Mouse (Mus musculus) liver, postnatal 0 days (tissue): Measurements from ENCODE around the gene B4galnt2. TPM values are rescaled to one million over a fixed set of nuclear protein-coding genes. Genes with fewer than 3 reads are reported as not detected.
A peak's percentile ranks its signal among the peaks of the same experiment; 100 is the strongest.

ENCODE experiments used
- ATAC-seq: fragments of 200-750 bp; cut with Nextera tagmentation; 2 replicates; pipeline ENCODE4 v1.8.0; 2017; ENCODE audit warnings: mild to moderate bottlenecking, moderate library complexity
- DNase-seq: peaks from one replicate; pipeline ENCODE4 v3.0.0-alpha.2; 2016
- H3K27ac ChIP-seq: fragments of 300-500 bp; sonication (generic); 2 replicates; pipeline ENCODE4 v1.5.1; 2014; ENCODE audit warnings: antibody characterized with exemption, moderate library complexity, mild to moderate bottlenecking, low read depth
- H3K27me3 ChIP-seq: fragments of 300-500 bp; sonication (generic); 2 replicates; pipeline ENCODE4 v1.6.1; 2014; ENCODE audit warnings: low read length, control low read depth, mixed read lengths; ENCODE audit not compliant: insufficient read depth
- H3K36me3 ChIP-seq: fragments of 300-500 bp; sonication (generic); replicated peaks from 2 replicates; pipeline ENCODE4 v1.6.1; 2014; ENCODE audit warnings: mild to moderate bottlenecking, control low read depth, low read length, moderate library complexity, mixed read lengths; ENCODE audit not compliant: insufficient read depth
- H3K4me1 ChIP-seq: fragments of 300-500 bp; sonication (generic); 2 replicates; pipeline ENCODE4 v1.6.1; 2014; ENCODE audit warnings: antibody characterized with exemption, mild to moderate bottlenecking, control low read depth; ENCODE audit not compliant: insufficient read depth
- H3K4me2 ChIP-seq: fragments of 300-500 bp; sonication (generic); 2 replicates; pipeline ENCODE4 v1.6.1; 2014; ENCODE audit warnings: low read depth, mild to moderate bottlenecking, low read length, moderate library complexity, mixed read lengths
- H3K4me3 ChIP-seq: fragments of 300-500 bp; sonication (generic); 2 replicates; pipeline ENCODE4 v1.5.1; 2014; ENCODE audit warnings: low read depth, low read length
- H3K9ac ChIP-seq: fragments of 300-500 bp; sonication (generic); replicated peaks from 2 replicates; pipeline ENCODE4 v1.6.1; 2014; ENCODE audit warnings: mild to moderate bottlenecking, moderate library complexity
- H3K9me3 ChIP-seq: fragments of 300-500 bp; sonication (generic); 2 replicates; pipeline ENCODE4 v1.6.1; 2016; ENCODE audit warnings: mild to moderate bottlenecking, control low read depth, low read length, mixed read lengths
- CTCF ChIP-seq: sonication (generic); IDR thresholded peaks from 2 replicates; pipeline ENCODE4 v1.5.1; 2016; ENCODE audit warnings: antibody characterized with exemption, low read depth
- EP300 ChIP-seq: IDR thresholded peaks from 2 replicates; pipeline ENCODE4 v1.6.1; 2016; ENCODE audit warnings: antibody characterized with exemption, low read depth, mild to moderate bottlenecking
- WGBS: fragments of 180-500 bp; shearing (Covaris S2); extraction: QIAGEN DNeasy Blood & Tissue Kit; methylation state at CpG from one replicate; pipeline ENCODE4 v1.1.7; 2014; ENCODE audit not compliant: insufficient replicate concordance; 5-methylcytosine and 5-hydroxymethylcytosine counted together
- polyA plus RNA-seq: library from polyadenylated mRNA; unstranded; fragments of >200 nt; fragmentation: Nextera tagmentation; extraction: Ambion mirVana; gene quantifications from 2 replicates; pipeline ENCODE4 v1.2.1, GENCODE M21; 2015

Gene B4galnt2
- polyA plus RNA-seq, 1 experiment from 2014 or later: 0.18 TPM

GRCm38 (mm10) chr11:95869918-95870470 is 44.7 kb downstream of the B4galnt2 start:
- no peak for DNase-seq
- ATAC-seq: no peak
- no peak overlapping the region for H3K27ac ChIP-seq
- no peak overlapping the region for H3K9ac ChIP-seq
- no peak overlapping the region for H3K4me3 ChIP-seq
- H3K36me3 ChIP-seq: no peaks in the 10 kb centered on the region
- no peaks in the 10 kb centered on the region for H3K27me3 ChIP-seq
- no peaks in the 10 kb centered on the region for H3K9me3 ChIP-seq
- no peak overlapping the region for H3K4me2 ChIP-seq
- TF ChIP-seq EP300 (no peak), CTCF (no peak)
- no peaks in the 10 kb centered on the region for H3K4me1 ChIP-seq
- WGBS: 58% methylated on average over 6 of the region's 6 CpGs

- no peaks in the 10 kb centered on the region for H3K4me1 ChIP-seq
- no peaks in the 10 kb centered on the region for H3K9me3 ChIP-seq
- ATAC-seq (peak; percentile 49; the same call in 1 of the 2 replicates), DNase-seq (no peak)
- 48% methylated on average over 4 of the region's 4 CpGs for WGBS
- TF ChIP-seq EP300 (no peak), CTCF (no peak)
- H3K36me3 ChIP-seq: no peaks in the 10 kb centered on the region
- H3K4me3 ChIP-seq: no peak overlapping the region
- H3K27me3 ChIP-seq: no peaks in the 10 kb centered on the region
- no peak overlapping the region for H3K4me2 ChIP-seq
- no peak overlapping the region for H3K27ac ChIP-seq
- no peak overlapping the region for H3K9ac ChIP-seq
Measured at GRCm38 (mm10) chr11:95869442-95869841, 45.2 kb downstream of the B4galnt2 start.

- H3K27me3 ChIP-seq: no peaks in the 10 kb centered on the region
- ATAC-seq: no peak
- DNase-seq: no peak
- no peak overlapping the region for H3K4me3 ChIP-seq
- H3K9me3 ChIP-seq: no peaks in the 10 kb centered on the region
- WGBS: 86% methylated on average over 8 of the region's 8 CpGs
- no peak overlapping the region for H3K4me2 ChIP-seq
- peaks cover 8% of the 10 kb centered on the region for H3K4me1 ChIP-seq
- H3K27ac ChIP-seq: no peak overlapping the region
- no peaks in the 10 kb centered on the region for H3K36me3 ChIP-seq
- no peak for TF ChIP-seq EP300
- TF ChIP-seq CTCF: no peak
- no peak overlapping the region for H3K9ac ChIP-seq
Measured at GRCm38 (mm10) chr11:95861397-95861796, 53.3 kb downstream of the B4galnt2 start.

- DNase-seq (no peak), ATAC-seq (peak; percentile 16)
- no peak for TF ChIP-seq CTCF
- TF ChIP-seq EP300: 0 out of 2 replicates have a peak, but pooled peaks have one; percentile 27
- Histone ChIP-seq H3K9ac (peak overlapping the region; percentile 67), H3K4me2 (peak overlapping the region; percentile 75), H3K27ac (peak overlapping the region; percentile 95), H3K27me3 (no peaks in the 10 kb centered on the region), H3K9me3 (no peaks in the 10 kb centered on the region), H3K4me1 (peaks cover 8% of the 10 kb centered on the region), H3K36me3 (no peaks in the 10 kb centered on the region), H3K4me3 (peak overlapping the region; percentile 61)
- 22% methylated on average over 3 of the region's 3 CpGs for WGBS
Measured at GRCm38 (mm10) chr11:95860071-95860490, 54.6 kb downstream of the B4galnt2 start.

- TF ChIP-seq EP300: no peak
- no peak for TF ChIP-seq CTCF
- no peaks in the 10 kb centered on the region for H3K36me3 ChIP-seq
- peak overlapping the region; percentile 95 for H3K27ac ChIP-seq
- peaks cover 8% of the 10 kb centered on the region for H3K4me1 ChIP-seq
- peak overlapping the region; percentile 61 for H3K4me3 ChIP-seq
- WGBS: under 1% methylated on average over 35 of the region's 35 CpGs
- peak overlapping the region; percentile 67 for H3K9ac ChIP-seq
- DNase-seq: no peak
- no peaks in the 10 kb centered on the region for H3K9me3 ChIP-seq
- peak overlapping the region; percentile 75 for H3K4me2 ChIP-seq
- no peaks in the 10 kb centered on the region for H3K27me3 ChIP-seq
- ATAC-seq: peak; percentile 35
Measured at GRCm38 (mm10) chr11:95859468-95859855, 55.2 kb downstream of the B4galnt2 start.

GRCm38 (mm10) chr11:95858528-95859467 is 55.9 kb downstream of the B4galnt2 start:
- Histone ChIP-seq H3K4me3 (peak overlapping the region; percentile 61), H3K4me2 (peak overlapping the region; percentile 75), H3K27me3 (no peaks in the 10 kb centered on the region), H3K36me3 (no peaks in the 10 kb centered on the region), H3K4me1 (peaks cover 8% of the 10 kb centered on the region), H3K9me3 (no peaks in the 10 kb centered on the region), H3K27ac (peak overlapping the region; percentile 95), H3K9ac (peak overlapping the region; percentile 67)
- TF ChIP-seq EP300 (peak; percentile 69), CTCF (no peak)
- DNase-seq: peak; percentile 98
- peak; percentile 97 for ATAC-seq
- WGBS: under 1% methylated on average over 58 of the region's 58 CpGs
